Mouse (Mus musculus) stomach, postnatal 0 days (tissue): ENCODE measurements around the gene Notch4. TPM values are rescaled to one million over a fixed set of nuclear protein-coding genes. Genes with fewer than 3 reads are reported as not detected.

Experiments used
- ATAC-seq: fragments of 200-750 bp; cut with Nextera tagmentation; 2 replicates; pipeline ENCODE4 v1.8.0; 2017; ENCODE audit not compliant: low FRiP score, low TSS enrichment
- DNase-seq: peaks from one replicate; pipeline ENCODE4 v3.0.0-alpha.2; 2016; ENCODE audit warnings: low spot score
- H3K27ac ChIP-seq: fragments of 300-500 bp; sonication (generic); replicated peaks from 2 replicates; pipeline ENCODE4 v1.5.1; 2014; ENCODE audit warnings: mild to moderate bottlenecking, control low read depth
- H3K27me3 ChIP-seq: fragments of 300-500 bp; sonication (generic); 2 replicates; pipeline ENCODE4 v1.6.1; 2014; ENCODE audit warnings: low read length; ENCODE audit not compliant: control insufficient read depth, insufficient read depth
- H3K36me3 ChIP-seq: fragments of 300-500 bp; sonication (generic); 2 replicates; pipeline ENCODE4 v1.6.1; 2014; ENCODE audit warnings: low read length, mixed read lengths; ENCODE audit not compliant: control insufficient read depth, insufficient read depth
- H3K4me1 ChIP-seq: fragments of 300-500 bp; sonication (generic); replicated peaks from 2 replicates; pipeline ENCODE4 v1.6.1; 2014; ENCODE audit warnings: antibody characterized with exemption; ENCODE audit not compliant: control insufficient read depth, insufficient read depth
- H3K4me2 ChIP-seq: fragments of 300-500 bp; sonication (generic); replicated peaks from 2 replicates; pipeline ENCODE4 v1.6.1; 2014; ENCODE audit warnings: low read depth, mild to moderate bottlenecking, control low read depth, moderate library complexity
- H3K4me3 ChIP-seq: fragments of 300-500 bp; sonication (generic); 2 replicates; pipeline ENCODE4 v1.5.1; 2014; ENCODE audit warnings: low read depth, low read length, control low read depth
- H3K9ac ChIP-seq: fragments of 300-500 bp; sonication (generic); 2 replicates; pipeline ENCODE4 v1.6.1; 2014; ENCODE audit warnings: mild to moderate bottlenecking, low read length, control low read depth, mixed read lengths
- H3K9me3 ChIP-seq: fragments of 300-500 bp; sonication (generic); 2 replicates; pipeline ENCODE4 v1.6.1; 2016; ENCODE audit warnings: low read length; ENCODE audit not compliant: control insufficient read depth
- CTCF ChIP-seq: IDR thresholded peaks from 2 replicates; pipeline ENCODE4 v1.5.1; 2016; ENCODE audit warnings: antibody characterized with exemption, low read depth, mild to moderate bottlenecking, moderate library complexity
- EP300 ChIP-seq: optimal IDR thresholded peaks from 2 replicates; pipeline ENCODE3; 2016; ENCODE audit warnings: antibody characterized with exemption
- WGBS: fragments of 180-500 bp; shearing (Covaris S2); extraction: QIAGEN DNeasy Blood & Tissue Kit; methylation state at CpG from one replicate; pipeline ENCODE4 v1.1.7; 2014; 5-methylcytosine and 5-hydroxymethylcytosine counted together
- polyA plus RNA-seq: library from polyadenylated mRNA; unstranded; fragments of >200 nt; fragmentation: Nextera tagmentation; extraction: Ambion mirVana; gene quantifications from 2 replicates; pipeline ENCODE4 v1.2.1, GENCODE M21; 2015

The Notch4 gene
- polyA plus RNA-seq, 1 experiment from 2014 or later = 3.1 TPM

- H3K4me1 ChIP-seq = 0 out of 2 replicates have a peak, but pooled peaks cover 4% of the 10 kb centered on the region
- TF ChIP-seq EP300 (no peak), CTCF (no peak)
- no peaks in the 10 kb centered on the region for H3K27me3 ChIP-seq
- no peak for ATAC-seq
- no peak overlapping the region for H3K4me3 ChIP-seq
- no peak overlapping the region for H3K27ac ChIP-seq
- H3K9ac ChIP-seq = no peak overlapping the region
- DNase-seq = no peak
- WGBS = 55% methylated on average over 7 of the region's 7 CpGs
- no peak overlapping the region for H3K4me2 ChIP-seq
- H3K9me3 ChIP-seq = no peaks in the 10 kb centered on the region
- H3K36me3 ChIP-seq = no peaks in the 10 kb centered on the region
Observed at GRCm38 (mm10) chr17:34583397-34583796, 19.3 kb downstream of the Notch4 start.

GRCm38 (mm10) chr17:34583819-34584218 lies 19.8 kb downstream of the Notch4 start:
- H3K9ac ChIP-seq = no peak overlapping the region
- WGBS = 82% methylated on average over 8 of the region's 8 CpGs
- H3K36me3 ChIP-seq = no peaks in the 10 kb centered on the region
- H3K9me3 ChIP-seq = no peaks in the 10 kb centered on the region
- ATAC-seq (no peak), DNase-seq (no peak)
- no peak for TF ChIP-seq CTCF
- no peak for TF ChIP-seq EP300
- no peaks in the 10 kb centered on the region for H3K27me3 ChIP-seq
- 0 out of 2 replicates have a peak, but pooled peaks cover 4% of the 10 kb centered on the region for H3K4me1 ChIP-seq
- no peak overlapping the region for H3K27ac ChIP-seq
- no peak overlapping the region for H3K4me2 ChIP-seq
- no peak overlapping the region for H3K4me3 ChIP-seq

GRCm38 (mm10) chr17:34585121-34585520 lies 21.1 kb downstream of the Notch4 start:
- no peak overlapping the region for H3K4me2 ChIP-seq
- H3K9me3 ChIP-seq = no peaks in the 10 kb centered on the region
- TF ChIP-seq EP300 (no peak), CTCF (no peak)
- H3K27ac ChIP-seq = no peak overlapping the region
- no peak overlapping the region for H3K9ac ChIP-seq
- DNase-seq (no peak), ATAC-seq (no peak)
- H3K4me3 ChIP-seq = no peak overlapping the region
- H3K27me3 ChIP-seq = no peaks in the 10 kb centered on the region
- no peaks in the 10 kb centered on the region for H3K36me3 ChIP-seq
- H3K4me1 ChIP-seq = peaks cover 4% of the 10 kb centered on the region; the same call in 1 of the 2 replicates
- 90% methylated on average over 8 of the region's 8 CpGs for WGBS

GRCm38 (mm10) chr17:34585877-34586771 lies 22.1 kb downstream of the Notch4 start:
- ATAC-seq (no peak), DNase-seq (no peak)
- H3K4me3 ChIP-seq = peak overlapping the region; percentile 73
- peak overlapping the region; percentile 89 for H3K9ac ChIP-seq
- H3K36me3 ChIP-seq = no peaks in the 10 kb centered on the region
- no peaks in the 10 kb centered on the region for H3K9me3 ChIP-seq
- H3K27ac ChIP-seq = peak overlapping the region; percentile 45; the same call in 1 of the 2 replicates
- H3K4me1 ChIP-seq = peaks cover 7% of the 10 kb centered on the region
- no peaks in the 10 kb centered on the region for H3K27me3 ChIP-seq
- peak overlapping the region; percentile 99 for H3K4me2 ChIP-seq
- TF ChIP-seq EP300 (no peak), CTCF (0 out of 2 replicates have a peak, but pooled peaks have one; percentile 2)
- whole genome bisulfite sequencing = 38% methylated on average over 32 of the region's 32 CpGs

GRCm38 (mm10) chr17:34586796-34587422 lies 22.8 kb downstream of the Notch4 start:
- DNase-seq = peak; percentile 79
- Histone ChIP-seq H3K4me3 (peak overlapping the region; percentile 73), H3K27me3 (no peaks in the 10 kb centered on the region), H3K9me3 (no peaks in the 10 kb centered on the region), H3K36me3 (no peaks in the 10 kb centered on the region), H3K27ac (peak overlapping the region; percentile 86), H3K4me2 (peak overlapping the region; percentile 99), H3K4me1 (peaks cover 9% of the 10 kb centered on the region), H3K9ac (peak overlapping the region; percentile 89)
- under 1% methylated on average over 38 of the region's 38 CpGs for WGBS
- no peak for TF ChIP-seq CTCF
- TF ChIP-seq EP300 = no peak
- ATAC-seq = peak; percentile 76
